Mouse (Mus musculus): ENCODE results near the gene 1700021F07Rik. TPM values are rescaled to one million over a fixed set of nuclear protein-coding genes. Genes with fewer than 3 reads are reported as not detected.

Gene 1700021F07Rik
- total RNA-seq, 2 experiments from 2014 or later = not detected

DNA sequence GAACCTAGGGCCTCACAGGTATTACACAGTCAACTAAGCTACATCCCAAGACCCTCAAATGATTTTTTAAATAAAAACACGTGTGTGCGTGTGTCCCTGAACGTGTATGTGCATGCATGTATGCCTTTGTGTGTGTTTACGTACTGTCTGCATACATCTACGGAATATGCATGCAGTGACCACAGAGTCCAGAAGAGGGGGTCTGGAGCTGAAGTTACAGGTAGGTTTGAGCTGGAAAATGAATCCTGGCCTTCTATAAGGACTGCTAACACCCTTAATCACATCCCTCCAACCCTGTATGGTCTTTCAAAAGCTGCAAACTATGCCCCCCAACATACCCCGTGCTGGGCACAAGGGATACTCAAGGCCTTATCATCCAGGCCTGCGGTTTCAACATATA lies 41.0 kb downstream of the 1700021F07Rik start:
- no peak for DNase-seq

DNA sequence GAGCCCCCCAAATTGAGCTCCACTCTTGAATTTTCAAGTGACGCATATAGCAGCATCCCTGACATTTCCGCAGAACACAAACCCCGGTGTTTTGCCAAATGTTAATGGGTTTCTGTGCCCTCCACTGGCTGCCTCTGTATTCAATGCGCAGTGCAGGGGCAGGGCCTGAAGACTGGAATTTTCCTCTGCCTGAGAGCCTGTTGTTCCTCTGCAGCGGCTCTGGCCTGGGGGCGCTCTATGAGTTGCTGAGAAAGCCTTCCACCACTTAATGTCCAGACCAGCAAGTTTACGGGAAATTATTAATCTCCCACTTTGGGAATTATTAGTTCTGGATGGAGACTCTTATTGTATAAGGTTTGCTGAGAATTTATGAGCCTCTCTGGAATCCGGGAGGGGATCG lies 41.8 kb downstream of the 1700021F07Rik start:
- peak in 1 of 2 experiments; percentile 14 for DNase-seq

Other genes starting within 250 kb of the 1700021F07Rik start
- gene Pmepa1, start 246.1 kb upstream of the 1700021F07Rik start, total RNA-seq (2021) = 10 to 100 TPM; 54.8 to 55.5 TPM
- not detected for gene Ankrd60, start 55.8 kb downstream of the 1700021F07Rik start, total RNA-seq (2021)
- 10 to 100 TPM; 34.5 to 37.4 TPM for gene Rab22a, start 137.2 kb downstream of the 1700021F07Rik start, total RNA-seq (2021)
- gene 1700010B08Rik, start 196.8 kb downstream of the 1700021F07Rik start, total RNA-seq (2021) = not detected
- 100 to 1,000 TPM; 177 to 196 TPM for gene Vapb, start 214.9 kb downstream of the 1700021F07Rik start, total RNA-seq (2021)